Mouse (Mus musculus): ENCODE measurements at regions not wholly inside any gene's neighbourhood (a gene's known extent, or its start where the extent isn't known, plus 50 kb on each side); places are given as distances from the start of the nearest gene placed in this dataset.

DNA sequence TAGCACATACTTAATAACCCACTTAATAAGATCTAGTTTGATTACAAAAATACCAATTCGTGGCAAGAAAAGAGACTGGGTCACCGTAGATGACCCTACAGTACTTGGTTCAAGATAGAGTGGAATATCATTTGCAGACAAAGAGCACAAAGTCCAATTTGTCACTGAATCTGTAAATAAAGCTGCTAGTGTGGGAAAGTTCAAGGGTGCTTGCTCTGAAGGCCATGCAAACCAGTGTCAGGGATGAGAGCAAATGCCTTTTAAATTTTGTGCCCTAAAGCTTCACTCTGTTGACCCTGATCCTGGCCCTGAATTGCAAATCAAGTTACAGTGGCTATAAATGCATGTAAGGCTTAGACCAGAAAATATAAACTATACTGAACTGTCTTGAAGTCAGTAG is 113.1 kb downstream of the Cd55b start:
- Histone ChIP-seq H3K4me1 (replicated peaks; ENCODE audit: control insufficient read depth, insufficient read depth) (no peaks in the 10 kb centered on the region), H3K9ac (ENCODE audit: low read length) (no peak overlapping the region), H3K27me3 (ENCODE audit: control insufficient read depth, insufficient read depth, low read length) (no peaks in the 10 kb centered on the region), H3K27ac (replicated peaks) (no peak overlapping the region), H3K4me2 (replicated peaks; ENCODE audit: low read depth) (no peak overlapping the region), H3K36me3 (ENCODE audit: control insufficient read depth, insufficient read depth, low read length) (no peaks in the 10 kb centered on the region), H3K4me3 (ENCODE audit: low read depth, low read length) (no peak overlapping the region), H3K9me3 (ENCODE audit: control insufficient read depth, low read length) (no peaks in the 10 kb centered on the region)
- ATAC-seq (ENCODE audit: low FRiP score, low TSS enrichment), result no peak
- no peak for DNase-seq (ENCODE audit: low spot score)
- TF ChIP-seq EP300 (optimal IDR thresholded peaks at IDR 0.05), result no peak
- no peak for TF ChIP-seq CTCF (IDR thresholded peaks at IDR 0.05; ENCODE audit: low read depth)
- 53% methylated on average over 2 of the region's 2 CpGs for WGBS

GRCm38 (mm10) chr1:130301828-130302386 is 120.9 kb downstream of the Cd55b start:
- H3K4me2 ChIP-seq (replicated peaks; ENCODE audit: low read depth), result no peak overlapping the region
- no peak overlapping the region for H3K9ac ChIP-seq (ENCODE audit: low read length)
- no peaks in the 10 kb centered on the region for H3K36me3 ChIP-seq (ENCODE audit: control insufficient read depth, insufficient read depth, low read length)
- no peak overlapping the region for H3K27ac ChIP-seq (replicated peaks)
- ATAC-seq (ENCODE audit: low FRiP score, low TSS enrichment) (no peak), DNase-seq (ENCODE audit: low spot score) (no peak)
- WGBS, result 72% methylated on average over 11 of the region's 11 CpGs
- no peaks in the 10 kb centered on the region for H3K27me3 ChIP-seq (ENCODE audit: control insufficient read depth, insufficient read depth, low read length)
- H3K9me3 ChIP-seq (ENCODE audit: control insufficient read depth, low read length), result no peaks in the 10 kb centered on the region
- H3K4me1 ChIP-seq (replicated peaks; ENCODE audit: control insufficient read depth, insufficient read depth), result no peaks in the 10 kb centered on the region
- no peak for TF ChIP-seq EP300 (optimal IDR thresholded peaks at IDR 0.05)
- no peak for TF ChIP-seq CTCF (IDR thresholded peaks at IDR 0.05; ENCODE audit: low read depth)
- H3K4me3 ChIP-seq (ENCODE audit: low read depth, low read length), result no peak overlapping the region

DNA sequence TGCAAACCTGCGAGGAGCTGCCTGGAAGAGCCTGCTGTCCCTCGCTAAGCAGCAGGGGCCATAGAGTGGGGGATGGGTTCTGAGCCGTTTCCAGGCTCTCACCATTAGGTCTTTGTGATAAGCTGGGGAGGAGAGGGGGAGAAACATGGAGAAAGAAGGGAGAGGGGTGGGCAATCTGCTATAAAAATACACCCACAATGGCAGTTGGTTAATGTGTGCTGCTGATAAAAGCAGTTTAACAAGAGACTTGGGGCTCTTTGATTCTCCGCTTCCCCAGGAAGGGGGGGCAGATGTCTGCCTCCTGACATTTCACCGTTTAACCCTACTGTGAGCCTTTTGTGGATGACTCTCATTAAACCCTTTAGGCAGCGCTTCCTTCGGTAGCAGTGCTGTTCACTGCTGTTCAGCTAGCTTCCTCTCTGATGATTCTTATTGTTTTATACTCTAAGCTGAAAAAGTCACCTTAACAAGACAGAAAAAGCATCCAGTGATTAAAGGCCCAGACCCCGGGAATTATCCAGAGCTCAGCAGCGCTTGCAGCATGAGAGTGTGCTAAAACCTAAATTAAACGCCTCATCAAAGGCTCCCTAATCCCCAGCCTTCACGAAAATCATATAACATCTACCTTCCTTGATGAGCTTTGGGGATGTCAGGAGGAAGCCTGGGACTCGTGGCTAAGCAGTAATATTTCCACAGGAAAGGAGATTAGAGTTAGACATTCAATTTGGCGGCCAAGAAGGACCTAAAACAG is 122.6 kb downstream of the Cd55b start:
- Histone ChIP-seq H3K4me1 (replicated peaks; ENCODE audit: control insufficient read depth, insufficient read depth) (no peaks in the 10 kb centered on the region), H3K27ac (replicated peaks) (no peak overlapping the region), H3K4me2 (replicated peaks; ENCODE audit: low read depth) (peak overlapping the region; percentile 35), H3K9me3 (ENCODE audit: control insufficient read depth, low read length) (no peaks in the 10 kb centered on the region), H3K4me3 (ENCODE audit: low read depth, low read length) (no peak overlapping the region), H3K9ac (ENCODE audit: low read length) (0 out of 2 replicates have a peak overlapping the region, but pooled peaks have one; percentile 35), H3K36me3 (ENCODE audit: control insufficient read depth, insufficient read depth, low read length) (no peaks in the 10 kb centered on the region), H3K27me3 (ENCODE audit: control insufficient read depth, insufficient read depth, low read length) (no peaks in the 10 kb centered on the region)
- 16% methylated on average over 13 of the region's 13 CpGs for whole genome bisulfite sequencing
- DNase-seq (ENCODE audit: low spot score) (peak; percentile 16), ATAC-seq (ENCODE audit: low FRiP score, low TSS enrichment) (no peak)
- TF ChIP-seq EP300 (optimal IDR thresholded peaks at IDR 0.05) (no peak), CTCF (IDR thresholded peaks at IDR 0.05; ENCODE audit: low read depth) (no peak)

DNA sequence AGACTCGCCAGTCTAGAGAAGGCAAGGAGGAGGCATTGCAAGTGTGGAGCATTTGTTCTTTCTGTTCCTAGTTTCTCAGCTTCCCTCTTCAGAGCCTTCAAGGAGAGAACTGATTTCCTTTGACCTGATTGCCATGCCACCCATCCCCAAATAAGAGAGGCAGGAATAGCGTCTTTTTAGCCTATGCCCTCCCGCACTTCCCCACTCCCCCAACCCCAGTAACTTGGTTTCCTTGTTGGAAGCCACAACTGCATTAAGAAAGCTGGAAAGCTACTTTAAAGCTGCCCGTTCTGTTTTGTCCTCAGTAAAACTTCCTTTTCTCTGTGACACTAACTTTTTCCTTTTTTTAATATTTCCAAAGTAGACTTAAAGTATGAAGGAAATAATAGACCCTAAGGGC is 123.2 kb downstream of the Cd55b start:
- WGBS, result 18% methylated on average over 4 of the region's 4 CpGs
- no peaks in the 10 kb centered on the region for H3K36me3 ChIP-seq (ENCODE audit: control insufficient read depth, insufficient read depth, low read length)
- no peak for DNase-seq (ENCODE audit: low spot score)
- H3K9me3 ChIP-seq (ENCODE audit: control insufficient read depth, low read length), result no peaks in the 10 kb centered on the region
- H3K27me3 ChIP-seq (ENCODE audit: control insufficient read depth, insufficient read depth, low read length), result no peaks in the 10 kb centered on the region
- peak overlapping the region; percentile 35 for H3K4me2 ChIP-seq (replicated peaks; ENCODE audit: low read depth)
- H3K9ac ChIP-seq (ENCODE audit: low read length), result no peak overlapping the region
- no peak overlapping the region for H3K4me3 ChIP-seq (ENCODE audit: low read depth, low read length)
- H3K4me1 ChIP-seq (replicated peaks; ENCODE audit: control insufficient read depth, insufficient read depth), result no peaks in the 10 kb centered on the region
- TF ChIP-seq EP300 (optimal IDR thresholded peaks at IDR 0.05) (no peak), CTCF (IDR thresholded peaks at IDR 0.05; ENCODE audit: low read depth) (no peak)
- ATAC-seq (ENCODE audit: low FRiP score, low TSS enrichment), result no peak
- no peak overlapping the region for H3K27ac ChIP-seq (replicated peaks)

- Histone ChIP-seq H3K9ac (ENCODE audit: low read length) (no peak overlapping the region), H3K27me3 (ENCODE audit: control insufficient read depth, insufficient read depth, low read length) (no peaks in the 10 kb centered on the region), H3K4me3 (ENCODE audit: low read depth, low read length) (no peak overlapping the region), H3K27ac (replicated peaks) (no peak overlapping the region), H3K36me3 (ENCODE audit: control insufficient read depth, insufficient read depth, low read length) (no peaks in the 10 kb centered on the region), H3K4me2 (replicated peaks; ENCODE audit: low read depth) (no peak overlapping the region), H3K4me1 (replicated peaks; ENCODE audit: control insufficient read depth, insufficient read depth) (no peaks in the 10 kb centered on the region), H3K9me3 (ENCODE audit: control insufficient read depth, low read length) (no peaks in the 10 kb centered on the region)
- WGBS, result 33% methylated on average over 3 of the region's 3 CpGs
- no peak for TF ChIP-seq EP300 (optimal IDR thresholded peaks at IDR 0.05)
- no peak for TF ChIP-seq CTCF (IDR thresholded peaks at IDR 0.05; ENCODE audit: low read depth)
- ATAC-seq (ENCODE audit: low FRiP score, low TSS enrichment) (no peak), DNase-seq (ENCODE audit: low spot score) (no peak)
Measured at GRCm38 (mm10) chr1:130299069-130299468, 123.7 kb downstream of the Cd55b start.

DNA sequence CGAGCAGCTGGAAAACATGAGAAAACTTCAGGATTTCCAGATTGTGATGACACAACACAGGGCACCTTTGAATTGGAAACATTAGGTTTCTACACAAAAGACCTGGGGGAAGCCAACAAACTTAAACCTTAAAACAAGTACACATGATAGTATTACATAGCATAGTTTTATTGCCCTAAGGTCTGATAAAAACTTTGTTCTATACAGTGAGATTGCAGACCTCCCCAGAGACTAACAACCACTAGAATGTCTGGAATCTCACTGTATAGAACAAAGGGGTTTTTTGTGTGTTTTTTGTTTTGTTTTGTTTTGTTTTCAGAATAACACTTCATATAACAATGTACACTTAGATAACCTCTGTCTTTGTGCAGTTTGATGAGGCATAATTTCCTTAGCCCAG is 124.2 kb downstream of the Cd55b start:
- no peak overlapping the region for H3K4me2 ChIP-seq (replicated peaks; ENCODE audit: low read depth)
- TF ChIP-seq CTCF (IDR thresholded peaks at IDR 0.05; ENCODE audit: low read depth) (no peak), EP300 (optimal IDR thresholded peaks at IDR 0.05) (no peak)

More for the DNA sequence above, 124.2 kb downstream of the Cd55b start:
- no peak for DNase-seq (ENCODE audit: low spot score)
- H3K36me3 ChIP-seq (ENCODE audit: control insufficient read depth, insufficient read depth, low read length), result no peaks in the 10 kb centered on the region
- ATAC-seq (ENCODE audit: low FRiP score, low TSS enrichment), result no peak
- H3K4me3 ChIP-seq (ENCODE audit: low read depth, low read length), result no peak overlapping the region
- no peaks in the 10 kb centered on the region for H3K27me3 ChIP-seq (ENCODE audit: control insufficient read depth, insufficient read depth, low read length)
- H3K9ac ChIP-seq (ENCODE audit: low read length), result no peak overlapping the region
- H3K27ac ChIP-seq (replicated peaks), result no peak overlapping the region
- 78% methylated on average over 1 of the region's 1 CpGs for WGBS
- H3K4me1 ChIP-seq (replicated peaks; ENCODE audit: control insufficient read depth, insufficient read depth), result no peaks in the 10 kb centered on the region
- H3K9me3 ChIP-seq (ENCODE audit: control insufficient read depth, low read length), result no peaks in the 10 kb centered on the region

Data from stomach, postnatal 0 days (tissue).